Mouse (Mus musculus): ENCODE measurements at regions not wholly inside any gene's neighbourhood (a gene's known extent, or its start where the extent isn't known, plus 50 kb on each side); places are given as distances from the start of the nearest gene placed in this dataset.

DNA sequence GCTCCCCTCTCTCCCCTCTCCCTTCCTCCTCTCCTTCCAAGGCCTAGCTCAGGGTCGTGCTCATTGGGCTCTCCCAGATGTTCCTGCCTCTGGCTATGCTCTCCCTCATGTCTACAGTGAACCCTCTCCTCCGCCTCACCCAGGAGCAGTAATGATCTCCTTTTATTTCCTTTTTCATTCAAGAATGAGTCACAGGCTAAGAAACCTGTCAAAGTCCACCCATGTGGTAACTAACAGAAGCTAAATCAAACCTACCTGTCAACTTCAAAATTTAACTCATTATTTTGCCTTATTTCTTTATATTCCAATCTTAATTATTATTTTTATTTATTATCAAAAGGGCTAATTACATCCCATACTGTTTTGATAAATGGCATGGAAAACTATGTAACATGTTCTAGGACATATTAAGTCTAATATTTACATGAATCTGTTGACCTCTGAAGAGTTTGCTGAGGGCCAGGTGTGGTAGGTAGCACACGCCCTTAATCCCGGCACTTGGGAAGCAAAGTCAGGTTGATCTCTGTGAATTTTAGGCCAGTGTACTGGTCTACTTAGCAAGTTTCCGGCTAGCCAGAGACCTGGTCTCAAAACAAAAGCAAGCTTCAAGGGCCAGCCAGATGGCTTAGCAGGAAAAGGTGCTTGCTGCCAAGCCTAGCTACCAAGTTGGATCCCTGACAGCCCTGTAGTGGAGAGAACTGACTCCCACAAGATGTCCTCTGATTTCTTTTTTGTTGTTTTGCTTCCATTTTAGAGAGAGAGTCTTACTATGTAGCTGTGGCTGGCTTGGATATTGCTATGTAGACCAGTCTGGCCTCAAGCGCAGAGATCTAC lies 51.9 kb upstream of the Slc16a1 start:
- no peak for DNase-seq

DNA sequence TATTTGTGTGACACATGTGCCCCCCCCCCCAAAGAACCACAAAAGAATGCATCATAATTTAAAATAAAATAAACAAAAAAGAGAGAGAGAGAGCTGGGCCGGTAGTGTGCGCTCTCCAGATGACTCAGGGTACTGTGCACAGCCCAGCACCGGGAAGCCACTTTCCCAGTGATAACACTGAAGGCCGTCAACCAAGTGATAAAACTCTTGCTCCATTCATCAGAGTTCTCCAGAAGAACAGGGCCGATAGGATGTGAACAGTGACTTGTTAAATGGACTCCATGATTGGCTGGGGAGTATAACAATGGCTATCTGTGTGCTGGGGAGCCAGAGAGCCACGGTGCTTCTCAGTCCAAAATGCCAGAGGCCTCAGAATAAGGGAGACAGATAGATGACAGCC lies 53.2 kb upstream of the Slc16a1 start:
- no peak for DNase-seq

DNA sequence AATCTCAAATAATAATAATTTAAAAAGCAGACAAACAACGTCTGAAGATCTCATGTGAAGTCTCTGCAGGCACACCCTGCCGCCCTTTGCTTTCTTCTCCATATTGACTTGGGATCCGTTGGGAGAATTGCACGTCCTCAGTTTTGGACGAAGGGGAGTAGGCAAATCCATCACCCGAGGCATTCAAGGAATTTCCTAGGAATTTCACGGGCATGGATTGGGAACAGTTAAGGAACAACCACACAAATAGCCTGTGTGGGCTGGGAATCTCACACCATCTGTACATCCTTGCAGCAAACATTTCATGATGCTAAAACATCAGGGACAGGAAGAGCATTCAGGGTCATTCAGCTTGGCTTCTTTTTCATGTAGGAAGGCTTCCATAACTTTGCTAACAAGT lies 55.2 kb upstream of the Slc16a1 start:
- DNase-seq = no peak

DNA sequence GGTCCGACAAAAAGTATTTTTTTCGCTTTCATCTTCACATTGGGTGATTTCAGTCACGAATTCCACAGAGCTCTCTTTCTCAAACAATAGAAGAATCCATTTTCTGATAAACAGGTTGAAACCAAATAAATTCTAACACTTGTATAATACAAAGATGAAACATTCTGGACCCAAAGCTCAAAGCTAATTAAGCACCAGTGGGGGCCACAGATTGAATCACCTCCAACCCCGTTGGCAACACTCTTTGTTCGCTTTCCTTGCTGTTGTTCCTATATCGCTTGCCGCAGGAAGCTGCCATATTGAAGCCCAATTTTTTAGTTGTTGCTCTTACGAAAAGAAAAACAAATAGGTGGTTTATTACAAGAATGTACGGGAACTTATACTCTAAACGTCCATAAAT lies 55.9 kb upstream of the Slc16a1 start:
- no peak for DNase-seq

DNA sequence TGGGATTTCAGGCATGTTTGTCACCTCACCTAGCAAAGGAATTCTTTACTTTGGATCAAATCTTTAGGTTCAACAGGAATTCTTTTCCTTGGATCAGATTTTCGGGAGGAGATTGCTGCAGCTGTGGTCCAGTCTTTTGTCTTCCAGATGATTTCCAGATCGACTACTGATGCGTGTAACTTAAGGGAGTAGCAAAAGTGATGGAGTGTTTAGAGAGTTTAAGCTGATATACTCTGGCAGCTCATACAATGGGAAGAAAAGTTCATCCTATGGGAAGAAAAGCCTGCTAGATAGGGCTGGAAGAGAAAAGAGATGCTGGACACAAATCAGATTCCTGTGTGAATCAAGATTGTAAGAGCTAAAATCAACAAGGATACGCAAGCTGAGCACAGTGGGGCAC lies 59.3 kb upstream of the Slc16a1 start:
- no peak for DNase-seq

DNA sequence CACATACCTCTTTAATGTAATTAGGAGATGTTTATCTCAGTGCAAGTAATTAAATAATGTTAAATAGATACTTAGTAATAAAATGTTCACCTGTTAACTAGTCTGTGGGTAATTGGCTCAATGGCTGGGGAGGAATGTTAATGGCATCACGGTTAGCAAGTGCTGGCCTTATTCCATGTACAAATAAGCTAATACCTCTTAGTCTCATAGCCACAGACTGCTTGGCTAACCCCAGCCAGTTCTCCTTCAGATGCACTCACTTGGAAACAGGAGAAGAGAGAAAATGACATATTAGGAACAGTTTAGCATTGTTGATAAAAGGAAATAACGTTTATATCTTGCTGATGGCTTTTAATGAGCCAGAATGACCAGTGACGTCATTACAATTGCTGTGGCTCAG lies 60.1 kb upstream of the Slc16a1 start:
- no peak for DNase-seq

DNA sequence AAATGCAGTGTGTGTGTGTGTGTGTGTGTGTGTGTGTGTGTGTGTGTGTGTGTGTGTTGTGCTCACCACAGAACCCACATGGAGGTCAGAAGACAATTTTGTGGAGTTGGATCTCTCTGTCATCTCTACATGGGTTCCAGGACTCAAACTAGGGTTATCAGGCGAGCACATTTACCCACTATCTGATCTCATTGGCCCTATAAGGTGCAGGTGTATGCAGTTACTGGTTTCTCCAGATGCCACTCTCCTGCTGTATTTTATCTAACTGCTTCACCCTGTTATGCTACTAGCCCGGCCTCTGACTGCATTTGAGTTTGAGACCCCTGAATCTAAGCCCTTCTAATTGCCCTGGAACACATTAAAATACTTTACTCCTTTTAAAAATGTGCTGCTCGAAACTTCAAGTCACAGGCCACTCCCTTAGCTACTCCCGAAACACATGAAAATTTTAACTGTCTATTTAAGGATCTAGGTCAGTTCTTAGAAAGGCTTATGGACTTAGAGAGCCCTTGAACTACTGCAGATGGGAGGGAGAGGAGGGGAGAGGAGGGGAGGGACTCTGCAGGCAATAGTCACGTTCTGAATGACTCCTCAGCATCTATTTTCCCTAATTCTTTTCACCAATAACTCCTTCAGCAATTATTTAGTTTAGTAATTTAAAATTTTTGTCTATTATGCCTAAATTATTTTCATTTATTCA lies 61.1 kb upstream of the Slc16a1 start:
- DNase-seq = no peak

DNA sequence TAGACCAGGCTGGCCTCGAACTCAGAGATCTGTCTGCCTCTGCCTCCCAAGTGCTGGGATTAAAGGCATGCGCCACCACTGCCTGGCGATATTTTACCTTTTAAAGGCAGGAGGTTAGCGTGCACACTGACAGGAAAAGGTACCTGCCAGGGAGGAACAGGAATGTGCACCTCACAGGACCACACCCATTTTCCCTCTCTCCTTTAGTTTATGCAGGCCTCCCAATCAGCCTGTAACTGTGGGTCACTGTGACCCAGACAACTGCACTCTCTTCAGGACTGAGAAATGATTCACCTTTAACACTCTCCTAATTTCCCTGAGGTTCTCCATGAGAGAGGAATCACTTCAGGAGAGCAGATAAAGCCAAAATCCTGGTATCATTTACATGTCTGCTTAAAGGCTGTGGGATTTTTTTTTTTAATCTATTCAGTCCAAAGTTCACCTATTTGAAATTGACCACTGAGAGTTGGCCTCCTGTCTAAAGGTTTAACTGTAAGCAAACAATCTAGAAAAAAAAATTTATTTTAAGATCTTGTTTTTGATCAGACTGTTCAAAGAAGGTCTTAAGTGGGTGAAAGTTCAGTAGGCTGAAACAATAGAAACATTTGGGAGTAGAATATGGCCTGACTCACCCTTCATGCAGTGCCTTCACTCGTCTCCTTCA lies 61.7 kb upstream of the Lrig2 start:
- no peak for DNase-seq

DNA sequence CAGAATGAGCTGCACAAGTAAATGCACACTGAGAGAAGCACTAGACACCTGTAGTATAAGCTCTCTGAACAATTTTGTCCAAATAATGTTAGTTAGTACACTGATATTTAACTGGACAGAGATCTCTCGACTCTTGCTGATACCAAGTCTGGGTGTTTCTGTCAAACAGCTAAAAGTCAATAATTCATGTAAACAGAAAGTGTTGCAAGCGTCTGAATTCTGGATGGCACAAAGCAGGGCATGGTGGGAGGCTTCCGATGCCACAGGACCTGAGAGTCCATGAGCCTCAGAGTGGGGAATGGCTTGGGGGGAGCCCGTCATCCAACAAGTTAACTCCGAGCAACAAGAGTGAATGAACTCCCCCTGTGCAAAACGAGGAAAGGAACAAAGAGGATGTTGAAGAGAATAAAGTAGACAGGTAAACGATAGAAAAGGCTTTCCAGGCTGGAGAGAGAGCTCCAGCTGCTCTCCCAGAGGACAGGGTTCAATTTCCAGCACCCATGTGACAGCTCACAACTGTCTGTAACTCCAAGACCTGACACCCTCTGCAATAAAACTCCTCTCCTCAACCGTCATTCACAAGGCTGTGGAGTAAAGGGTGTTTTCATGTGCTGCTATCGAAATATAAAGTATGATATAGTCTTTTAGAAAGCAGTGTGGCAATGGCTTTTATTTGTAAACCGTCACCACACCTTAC lies 60.4 kb upstream of the Lrig2 start:
- DNase-seq = no peak

DNA sequence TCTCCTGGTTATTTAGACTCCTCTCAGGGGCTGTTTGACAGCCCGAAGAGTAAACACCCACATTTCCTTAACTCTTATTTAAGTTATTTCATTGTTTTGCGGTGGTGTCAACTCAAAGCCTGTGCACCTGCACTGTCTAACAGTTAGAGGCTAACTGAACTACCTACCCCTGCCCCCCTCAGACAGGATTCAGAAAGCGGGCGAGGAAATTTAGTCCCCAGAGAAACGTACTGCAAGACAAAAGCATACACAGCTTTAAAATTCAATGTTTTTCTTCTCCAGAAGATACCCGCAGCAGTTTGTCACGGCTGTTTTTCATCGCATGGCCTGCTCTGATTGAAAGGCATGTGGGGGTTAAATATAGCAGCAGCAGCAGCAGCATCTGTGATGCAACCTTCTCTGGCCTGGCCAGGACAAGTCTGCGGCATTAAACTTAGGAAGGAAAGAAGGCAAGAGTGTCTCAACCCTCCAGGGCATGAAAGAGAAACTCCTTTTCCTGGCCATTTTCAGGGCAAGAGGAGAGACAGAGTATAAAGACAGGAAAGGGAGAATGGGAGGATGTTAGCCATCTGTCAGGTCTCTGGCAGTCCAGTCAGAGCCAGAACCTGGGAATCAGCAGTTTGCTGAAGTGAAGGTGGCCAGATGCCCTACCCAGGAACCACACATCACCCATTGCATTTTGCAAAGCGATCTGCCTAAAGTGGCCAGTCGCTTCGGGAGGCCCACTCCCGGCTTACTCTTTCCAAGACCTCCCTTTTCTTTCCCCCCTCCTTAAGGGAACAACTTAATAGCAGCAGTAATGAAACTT lies 53.9 kb upstream of the Lrig2 start:
- DNase-seq = peak; percentile 23

DNA sequence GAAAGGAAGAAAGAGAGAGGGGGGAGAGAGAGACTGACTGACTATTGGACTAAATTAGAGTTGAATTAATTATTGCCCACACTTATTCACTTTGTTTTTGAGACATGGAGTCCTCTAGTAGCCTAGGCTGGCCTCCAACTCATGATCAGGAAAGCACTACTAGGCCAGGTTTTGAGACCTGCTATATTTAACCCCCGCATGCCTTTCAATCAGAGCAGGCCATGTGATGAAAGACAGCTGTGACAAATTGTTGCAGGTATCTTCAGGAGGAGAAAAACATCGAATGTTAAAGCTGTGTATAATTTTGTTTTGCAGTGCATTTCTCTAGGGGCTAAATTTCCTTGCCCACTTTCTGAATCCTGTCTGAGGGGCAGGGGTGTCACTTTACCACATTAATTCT lies 53.1 kb upstream of the Lrig2 start:
- no peak for DNase-seq

DNA sequence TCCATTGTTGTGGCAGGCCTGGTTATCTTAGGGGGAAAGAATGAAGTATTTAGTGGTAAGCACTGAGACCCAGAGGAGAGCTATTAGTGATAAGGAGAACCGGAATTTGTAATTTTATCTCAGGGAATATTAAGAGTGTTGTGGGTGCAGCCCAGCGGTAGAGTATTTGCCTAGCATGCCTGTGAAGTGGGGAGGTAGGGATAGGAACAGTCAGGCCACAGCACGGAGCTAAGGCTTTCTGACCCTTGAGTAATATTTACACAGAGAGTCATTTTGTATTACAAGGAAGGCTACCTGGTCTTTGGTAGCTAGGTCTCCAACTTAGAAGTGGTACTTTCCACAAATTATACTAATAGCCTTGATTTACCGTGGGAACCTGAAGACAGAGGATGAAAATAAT lies 49.8 kb upstream of the Lrig2 start:
- no peak for DNase-seq

Measured in heart, postnatal 4 days (tissue).